Mouse (Mus musculus) small intestine, adult 2 months (tissue): ENCODE data around the gene Aldh2.
"Not testable (repeated sequence)": the region's sequence is repeated elsewhere in the genome, so short reads cannot be mapped to it uniquely, and the experiment has no call there.

Experiments
- CTCF ChIP-seq: fragments of 200-500 bp; IDR thresholded peaks from 2 replicates; pipeline ENCODE4 v1.5.1; 2012; ENCODE audit warnings: low read depth, mild to moderate bottlenecking, control low read depth, inconsistent platforms, low read length, moderate library complexity, mixed read lengths; ENCODE audit not compliant: insufficient replicate concordance, insufficient read length; ENCODE audit errors: extremely low read depth
- POLR2A ChIP-seq: fragments of 200-500 bp; IDR thresholded peaks from 2 replicates; pipeline ENCODE4 v1.6.1; 2012; ENCODE audit warnings: low read depth, mild to moderate bottlenecking, control low read depth, inconsistent platforms, low read length, moderate library complexity

- not testable (repeated sequence) for TF ChIP-seq CTCF, POLR2A
These were observed 16.0 kb upstream of the Aldh2 start for GRCm38 (mm10) chr5:121609556-121610135.
